Mouse (Mus musculus) effector memory CD4-positive, alpha-beta T cell, adult 7 months (primary cell): Measurements from ENCODE around the gene Olfr1054. TPM values are rescaled to one million over a fixed set of nuclear protein-coding genes. Genes with fewer than 3 reads are reported as not detected.

Experiments
- polyA plus RNA-seq: library from polyadenylated mRNA; unstranded; fragments of 100-300 nt; shearing (Covaris generic); gene quantifications from one replicate; pipeline ENCODE4 v1.2.1, GENCODE M21; 2017

Gene Olfr1054
- not detected for polyA plus RNA-seq

GRCm38 (mm10) chr2:86335333-86335732 is at the start of gene Olfr1054:
Olfr1054 (minus strand) TSS chr2:86335433.

GRCm38 (mm10) chr2:86378293-86378692 is 43.1 kb upstream of the Olfr1054 start, which contains the start of gene Olfr1057:
Olfr1057 (minus strand) TSS chr2:86378393.

GRCm38 (mm10) chr2:86362369-86362768 is 27.1 kb upstream of the Olfr1054 start, which contains the start of gene Olfr1056:
Olfr1056 (minus strand) TSS chr2:86362469.

GRCm38 (mm10) chr2:86350184-86350583 is 15.0 kb upstream of the Olfr1054 start, which contains the start of gene Olfr1055:
Olfr1055 (minus strand) TSS chr2:86350284.

GRCm38 (mm10) chr2:86315184-86315583 is 20.0 kb downstream of the Olfr1054 start, which contains the start of gene Olfr1053:
Olfr1053 (minus strand) TSS chr2:86315284.

GRCm38 (mm10) chr2:86292155-86292554 is 43.1 kb downstream of the Olfr1054 start, which contains the start of gene Olfr1052:
Olfr1052 (plus strand) TSS chr2:86292455.

Other genes starting within 250 kb of the Olfr1054 start
- not detected for gene Olfr1037, start 248.0 kb downstream of the Olfr1054 start, polyA plus RNA-seq
- not detected for gene Olfr1039, start 199.5 kb downstream of the Olfr1054 start, polyA plus RNA-seq
- gene Olfr1040, start 188.7 kb downstream of the Olfr1054 start, polyA plus RNA-seq, result not detected
- 0.29 TPM for gene Olfr1042, start 173.6 kb downstream of the Olfr1054 start, polyA plus RNA-seq
- not detected for gene Olfr1043, start 167.9 kb downstream of the Olfr1054 start, polyA plus RNA-seq
- 0.45 TPM for gene Olfr1044, start 157.6 kb downstream of the Olfr1054 start, polyA plus RNA-seq
- gene Olfr52, start 149.8 kb downstream of the Olfr1054 start, polyA plus RNA-seq, result 0.38 TPM
- not detected for gene Olfr1045, start 132.4 kb downstream of the Olfr1054 start, polyA plus RNA-seq
- gene Olfr1046, start 116.1 kb downstream of the Olfr1054 start, polyA plus RNA-seq, result not detected
- not detected for gene Olfr1047, start 104.0 kb downstream of the Olfr1054 start, polyA plus RNA-seq
- not detected for gene Olfr1048, start 95.1 kb downstream of the Olfr1054 start, polyA plus RNA-seq
- gene Olfr1049, start 77.1 kb downstream of the Olfr1054 start, polyA plus RNA-seq, result not detected
- gene Olfr1051, start 56.3 kb downstream of the Olfr1054 start, polyA plus RNA-seq, result not detected
- not detected for gene Olfr1052, start 43.0 kb downstream of the Olfr1054 start, polyA plus RNA-seq
- not detected for gene Olfr1053, start 20.1 kb downstream of the Olfr1054 start, polyA plus RNA-seq
- not detected for gene Olfr1055, start 14.9 kb upstream of the Olfr1054 start, polyA plus RNA-seq
- gene Olfr1056, start 27.0 kb upstream of the Olfr1054 start, polyA plus RNA-seq, result not detected
- not detected for gene Olfr1057, start 43.0 kb upstream of the Olfr1054 start, polyA plus RNA-seq
- gene Olfr1058, start 53.1 kb upstream of the Olfr1054 start, polyA plus RNA-seq, result not detected
- gene Olfr1061, start 78.6 kb upstream of the Olfr1054 start, polyA plus RNA-seq, result not detected
- not detected for gene Olfr1062, start 91.3 kb upstream of the Olfr1054 start, polyA plus RNA-seq
- not detected for gene Olfr1065, start 115.2 kb upstream of the Olfr1054 start, polyA plus RNA-seq
- not detected for gene Olfr1066, start 120.8 kb upstream of the Olfr1054 start, polyA plus RNA-seq
- gene Olfr228, start 152.0 kb upstream of the Olfr1054 start, polyA plus RNA-seq, result not detected
- 0.41 TPM for gene Olfr1076, start 173.0 kb upstream of the Olfr1054 start, polyA plus RNA-seq
- gene Olfr1079, start 207.0 kb upstream of the Olfr1054 start, polyA plus RNA-seq, result not detected
- gene Olfr1080, start 222.8 kb upstream of the Olfr1054 start, polyA plus RNA-seq, result 0.24 TPM